Mouse (Mus musculus): ENCODE measurements around the gene Sgk1. TPM values are rescaled to one million over a fixed set of nuclear protein-coding genes. Genes with fewer than 3 reads are reported as not detected.

Sgk1 gene
- total and polyA plus RNA-seq, 3 experiments: 0.76 to 16.0 (median 4.3) TPM

DNA sequence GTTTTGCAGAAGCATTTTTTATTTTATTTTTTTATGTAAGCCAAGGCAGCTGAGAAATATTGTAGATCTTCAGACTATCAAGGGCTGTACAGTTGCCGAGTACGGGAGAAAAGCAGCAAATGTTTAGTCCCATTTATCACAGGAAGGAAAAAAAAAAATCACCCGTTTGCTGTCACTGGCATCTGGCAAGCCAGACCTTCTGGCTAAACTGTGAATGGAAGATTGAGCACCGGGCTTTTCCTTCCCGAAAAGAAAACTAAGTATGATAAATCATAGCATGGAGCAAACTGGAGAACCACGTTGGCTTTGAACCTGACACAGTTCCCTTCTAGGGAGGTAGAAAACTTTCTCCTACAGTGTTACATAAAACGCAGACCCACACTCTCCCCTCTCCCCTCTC is 81.0 kb downstream of the Sgk1 start:
- no peak overlapping the region for H3K9ac ChIP-seq (ENCODE audit: insufficient read depth, low read depth)
- no peak overlapping the region for H3K27ac ChIP-seq (ENCODE audit: insufficient read depth, low read depth)
- no peaks in the 10 kb centered on the region for H3K27me3 ChIP-seq (replicated peaks)
- TF ChIP-seq MYC (IDR thresholded peaks at IDR 0.05; ENCODE audit: low read depth, low read length) (no peak), CTCF (conservative IDR thresholded peaks at IDR 0.05 in 1 of 2, IDR thresholded peaks at IDR 0.05 in 1 of 2; ENCODE audit: low read depth in 2 of 2, low read length in 2 of 2) (no peak), ELF1 (IDR thresholded peaks at IDR 0.05; ENCODE audit: low read depth, low read length) (no peak), CHD1 (IDR thresholded peaks at IDR 0.05; ENCODE audit: low read depth, low read length) (no peak), KAT2A (IDR thresholded peaks at IDR 0.05; ENCODE audit: insufficient replicate concordance, low read length) (no peak), SMC3 (IDR thresholded peaks at IDR 0.05; ENCODE audit: low read depth, low read length) (no peak)
- dilution Hi-C loops (cut with MboI; ENCODE audit: extremely low pct_ligation_motif_present, extremely low pct_unique_long_range_greater_than_20kb, low sequenced_read_pairs): no loop called here
- H3K36me3 ChIP-seq (replicated peaks in 1 of 2; ENCODE audit: control insufficient read depth in 1 of 2, insufficient read depth in 1 of 2, low read length in 1 of 2): no peaks in the 10 kb centered on the region
- H3K4me1 ChIP-seq (ENCODE audit: control insufficient read depth in 1 of 2, insufficient read depth in 2 of 2): no peaks in the 10 kb centered on the region
- in situ Hi-C loops (cut with MboI; ENCODE audit: low pct_ligation_motif_present, low pct_unique_long_range_greater_than_20kb, low sequenced_read_pairs): no loop called here
- no peak overlapping the region for H3K4me3 ChIP-seq (replicated peaks in 1 of 3; ENCODE audit: low read depth in 2 of 3, low read length in 2 of 3, poor library complexity in 1 of 3)
- H3K9me3 ChIP-seq (replicated peaks; ENCODE audit: low read length): no peaks in the 10 kb centered on the region
- no peak overlapping the region for H3K4me2 ChIP-seq (ENCODE audit: insufficient read depth, low read depth, poor library complexity, severe bottlenecking)
- DNase-seq (ENCODE audit: extremely low read depth): no peak
- H3K79me2 ChIP-seq (replicated peaks; ENCODE audit: control insufficient read depth, extremely low read depth, insufficient read depth, poor library complexity, severe bottlenecking): no peaks in the 10 kb centered on the region

DNA sequence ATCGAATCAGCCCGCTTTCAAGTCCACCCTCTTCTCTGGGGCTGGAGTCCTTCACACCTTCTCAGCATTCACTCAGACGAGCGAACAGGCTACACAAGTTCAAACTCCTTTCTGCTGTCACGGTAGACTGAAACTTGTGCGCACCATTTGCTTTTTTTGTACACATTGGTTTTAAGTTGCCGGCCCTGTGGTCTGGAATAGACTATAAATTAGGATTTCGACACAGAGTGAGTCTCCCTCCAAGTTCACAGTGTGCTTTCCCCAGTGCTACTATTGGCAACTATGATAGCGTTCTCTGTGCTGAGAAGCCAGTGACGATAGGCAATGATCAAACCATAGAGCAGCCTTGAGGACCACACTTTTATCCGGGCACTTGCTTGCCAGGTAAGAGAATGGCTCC is 91.7 kb downstream of the Sgk1 start:
- Histone ChIP-seq H3K79me2 (replicated peaks; ENCODE audit: control insufficient read depth, extremely low read depth, insufficient read depth, poor library complexity, severe bottlenecking) (no peaks in the 10 kb centered on the region), H3K9ac (ENCODE audit: insufficient read depth, low read depth) (no peak overlapping the region), H3K4me1 (ENCODE audit: control insufficient read depth in 1 of 2, insufficient read depth in 2 of 2) (peaks cover 5 to 14% of the 10 kb centered on the region in 2 experiments), H3K9me3 (replicated peaks; ENCODE audit: low read length) (no peaks in the 10 kb centered on the region), H3K36me3 (replicated peaks in 1 of 2; ENCODE audit: control insufficient read depth in 1 of 2, insufficient read depth in 1 of 2, low read length in 1 of 2) (no peaks in the 10 kb centered on the region), H3K27me3 (replicated peaks) (no peaks in the 10 kb centered on the region), H3K4me3 (replicated peaks in 1 of 3; ENCODE audit: low read depth in 2 of 3, low read length in 2 of 3, poor library complexity in 1 of 3) (no peak overlapping the region), H3K4me2 (ENCODE audit: insufficient read depth, low read depth, poor library complexity, severe bottlenecking) (no peak overlapping the region), H3K27ac (ENCODE audit: insufficient read depth, low read depth) (no peak overlapping the region)
- DNase-seq (ENCODE audit: extremely low read depth): no peak
- dilution Hi-C loops (cut with MboI; ENCODE audit: extremely low pct_ligation_motif_present, extremely low pct_unique_long_range_greater_than_20kb, low sequenced_read_pairs): no loop called here
- in situ Hi-C loops (cut with MboI; ENCODE audit: low pct_ligation_motif_present, low pct_unique_long_range_greater_than_20kb, low sequenced_read_pairs): no loop called here
- TF ChIP-seq ZMIZ1 (IDR thresholded peaks at IDR 0.05; ENCODE audit: low read depth, low read length): no peak
- no peak for TF ChIP-seq MAZ (IDR thresholded peaks at IDR 0.05; ENCODE audit: low read depth, low read length)
- no peak for TF ChIP-seq EP300 (IDR thresholded peaks at IDR 0.05; ENCODE audit: low read length)
- no peak for TF ChIP-seq MAFK (IDR thresholded peaks at IDR 0.05; ENCODE audit: insufficient replicate concordance, low read length)
- no peak for TF ChIP-seq CTCF (conservative IDR thresholded peaks at IDR 0.05 in 1 of 2, IDR thresholded peaks at IDR 0.05 in 1 of 2; ENCODE audit: low read depth in 2 of 2, low read length in 2 of 2)

DNA sequence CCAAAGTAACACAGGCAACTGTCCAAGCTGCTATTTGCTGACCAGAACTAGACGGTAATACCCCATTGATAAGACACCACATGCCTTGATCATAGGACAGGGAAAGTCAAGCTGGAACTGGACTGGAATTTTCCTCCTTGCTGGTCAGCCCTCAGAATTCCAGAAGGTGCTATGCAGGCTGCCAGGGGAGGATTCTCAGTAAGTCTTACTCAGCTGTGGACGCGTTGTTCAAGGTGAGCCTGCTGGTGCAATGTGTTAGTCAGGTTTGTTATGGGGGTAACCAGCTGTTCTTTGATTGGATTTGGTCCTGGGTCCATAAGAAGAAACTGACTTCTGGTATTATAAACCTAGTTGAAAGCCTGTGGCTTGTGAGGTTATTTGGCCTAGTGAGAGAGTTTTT is 92.8 kb downstream of the Sgk1 start:
- Histone ChIP-seq H3K4me3 (replicated peaks in 1 of 3; ENCODE audit: low read depth in 2 of 3, low read length in 2 of 3, poor library complexity in 1 of 3) (no peak overlapping the region), H3K27ac (ENCODE audit: insufficient read depth, low read depth) (no peak overlapping the region), H3K79me2 (replicated peaks; ENCODE audit: control insufficient read depth, extremely low read depth, insufficient read depth, poor library complexity, severe bottlenecking) (no peaks in the 10 kb centered on the region), H3K36me3 (replicated peaks in 1 of 2; ENCODE audit: control insufficient read depth in 1 of 2, insufficient read depth in 1 of 2, low read length in 1 of 2) (no peaks in the 10 kb centered on the region), H3K27me3 (replicated peaks) (no peaks in the 10 kb centered on the region), H3K4me1 (ENCODE audit: control insufficient read depth in 1 of 2, insufficient read depth in 2 of 2) (peaks cover 5 to 14% of the 10 kb centered on the region in 2 experiments), H3K9ac (ENCODE audit: insufficient read depth, low read depth) (no peak overlapping the region), H3K4me2 (ENCODE audit: insufficient read depth, low read depth, poor library complexity, severe bottlenecking) (no peak overlapping the region), H3K9me3 (replicated peaks; ENCODE audit: low read length) (no peaks in the 10 kb centered on the region)
- no peak for TF ChIP-seq HCFC1 (IDR thresholded peaks at IDR 0.05; ENCODE audit: low read depth, low read length)
- TF ChIP-seq E2F4 (IDR thresholded peaks at IDR 0.05; ENCODE audit: insufficient replicate concordance, low read depth, low read length): no peak
- TF ChIP-seq POLR2AphosphoS2 (IDR thresholded peaks at IDR 0.05; ENCODE audit: low read depth, low read length): no peak
- TF ChIP-seq MAX (IDR thresholded peaks at IDR 0.05; ENCODE audit: low read length): no peak
- TF ChIP-seq CHD2 (IDR thresholded peaks at IDR 0.05; ENCODE audit: low read length): no peak
- TF ChIP-seq JUND (conservative IDR thresholded peaks at IDR 0.05; ENCODE audit: low read depth, low read length): no peak
- no peak for TF ChIP-seq RAD21 (IDR thresholded peaks at IDR 0.05; ENCODE audit: low read depth, low read length)
- no peak for TF ChIP-seq ELF1 (IDR thresholded peaks at IDR 0.05; ENCODE audit: low read depth, low read length)
- TF ChIP-seq TCF12 (IDR thresholded peaks at IDR 0.05; ENCODE audit: low read depth, low read length): no peak
- TF ChIP-seq GABPA (IDR thresholded peaks at IDR 0.05; ENCODE audit: insufficient replicate concordance, low read depth, low read length): no peak
- TF ChIP-seq ZNF384 (IDR thresholded peaks at IDR 0.05; ENCODE audit: low read depth, low read length): no peak
- no peak for TF ChIP-seq SMC3 (IDR thresholded peaks at IDR 0.05; ENCODE audit: low read depth, low read length)
- TF ChIP-seq MXI1 (IDR thresholded peaks at IDR 0.05; ENCODE audit: low read depth, low read length): no peak
- no peak for DNase-seq (ENCODE audit: extremely low read depth)
- in situ Hi-C loops (cut with MboI; ENCODE audit: low pct_ligation_motif_present, low pct_unique_long_range_greater_than_20kb, low sequenced_read_pairs) (loop anchor here (25.0 kb wide), 1 partner anchor 362 kb away; no protein-coding TSS in a partner anchor), dilution Hi-C loops (cut with MboI; ENCODE audit: extremely low pct_ligation_motif_present, extremely low pct_unique_long_range_greater_than_20kb, low sequenced_read_pairs) (no loop called here)

Measured in CH12.LX (cell line).